Mouse (Mus musculus) midbrain, embryonic 14.5 days (tissue): Measurements from ENCODE around the gene Atp5f1. TPM values are rescaled to one million over a fixed set of nuclear protein-coding genes. Genes with fewer than 3 reads are reported as not detected.

ENCODE experiments used
- ATAC-seq: fragments of 200-750 bp; cut with Nextera tagmentation; 2 replicates; pipeline ENCODE4 v1.8.0; 2017; ENCODE audit warnings: moderate number of reproducible peaks, moderate library complexity; ENCODE audit not compliant: low FRiP score, low TSS enrichment
- DNase-seq: peaks from one replicate; pipeline ENCODE4 v3.0.0-alpha.2; 2015
- H3K27ac ChIP-seq: fragments of 300-500 bp; sonication (generic); replicated peaks from 2 replicates; pipeline ENCODE4 v1.5.1; 2014; ENCODE audit warnings: mild to moderate bottlenecking, low read depth, low read length, moderate library complexity
- H3K27me3 ChIP-seq: fragments of 300-500 bp; sonication (generic); 2 replicates; pipeline ENCODE4 v1.6.1; 2014; ENCODE audit warnings: low read length, control low read depth, mixed read lengths; ENCODE audit not compliant: control insufficient read depth, insufficient read depth
- H3K36me3 ChIP-seq: fragments of 300-500 bp; sonication (generic); 2 replicates; pipeline ENCODE4 v1.6.1; 2014; ENCODE audit warnings: low read length, control low read depth; ENCODE audit not compliant: control insufficient read depth, insufficient read depth
- H3K4me1 ChIP-seq: fragments of 300-500 bp; sonication (generic); 2 replicates; pipeline ENCODE4 v1.6.1; 2014; ENCODE audit warnings: mild to moderate bottlenecking, antibody characterized with exemption, low read length, control low read depth; ENCODE audit not compliant: control insufficient read depth, insufficient read depth
- H3K4me2 ChIP-seq: fragments of 300-500 bp; sonication (generic); 2 replicates; pipeline ENCODE4 v1.6.1; 2014; ENCODE audit warnings: mild to moderate bottlenecking, low read length, moderate library complexity
- H3K4me3 ChIP-seq: fragments of 300-500 bp; sonication (generic); replicated peaks from 2 replicates; pipeline ENCODE4 v1.5.1; 2014; ENCODE audit warnings: low read depth, low read length
- H3K9ac ChIP-seq: fragments of 300-500 bp; sonication (generic); replicated peaks from 2 replicates; pipeline ENCODE4 v1.6.1; 2014; ENCODE audit warnings: mild to moderate bottlenecking, low read length, moderate library complexity
- H3K9me3 ChIP-seq: fragments of 300-500 bp; sonication (generic); 2 replicates; pipeline ENCODE4 v1.6.1; 2016; ENCODE audit warnings: low read length, control low read depth, mixed read lengths; ENCODE audit not compliant: control insufficient read depth
- WGBS: fragments of 180-500 bp; shearing (Covaris S2); extraction: QIAGEN DNeasy Blood & Tissue Kit; methylation state at CpG from one replicate; pipeline ENCODE4 v1.1.7; 2014; 5-methylcytosine and 5-hydroxymethylcytosine counted together
- polyA plus RNA-seq: library from polyadenylated mRNA; unstranded; fragments of >200 nt; fragmentation: Nextera tagmentation; extraction: Ambion mirVana; gene quantifications from 2 replicates; pipeline ENCODE4 v1.2.1, GENCODE M21; 2014

Atp5f1 gene
- polyA plus RNA-seq, 1 experiment from 2014 or later: 564 TPM

- Histone ChIP-seq H3K27me3 (no peaks in the 10 kb centered on the region), H3K4me1 (no peaks in the 10 kb centered on the region), H3K9me3 (no peaks in the 10 kb centered on the region), H3K4me2 (no peak overlapping the region), H3K9ac (no peak overlapping the region), H3K36me3 (peaks cover 22% of the 10 kb centered on the region), H3K27ac (no peak overlapping the region), H3K4me3 (no peak overlapping the region)
- DNase-seq (no peak), ATAC-seq (no peak)
- WGBS: 91% methylated on average over 4 of the region's 4 CpGs
Measured at GRCm38 (mm10) chr3:105936111-105936510, 23.8 kb downstream of the Atp5f1 start.

- Histone ChIP-seq H3K36me3 (0 out of 2 replicates have a peak, but pooled peaks cover 14% of the 10 kb centered on the region), H3K4me2 (no peak overlapping the region), H3K4me1 (no peaks in the 10 kb centered on the region), H3K9me3 (no peaks in the 10 kb centered on the region), H3K27ac (no peak overlapping the region), H3K27me3 (no peaks in the 10 kb centered on the region), H3K9ac (no peak overlapping the region), H3K4me3 (no peak overlapping the region)
- WGBS: 87% methylated on average over 5 of the region's 5 CpGs
- no peak for ATAC-seq
- DNase-seq: peak; percentile 9
Measured at GRCm38 (mm10) chr3:105935033-105935432, 24.9 kb downstream of the Atp5f1 start.

GRCm38 (mm10) chr3:105933926-105934325 lies 26.0 kb downstream of the Atp5f1 start:
- WGBS: 95% methylated on average over 6 of the region's 6 CpGs
- no peaks in the 10 kb centered on the region for H3K4me1 ChIP-seq

GRCm38 (mm10) chr3:105932240-105933071 lies 27.4 kb downstream of the Atp5f1 start, which contains the start of gene I830077J02Rik:
Gene I830077J02Rik (minus strand): TSS chr3:105932664.
- H3K27me3 ChIP-seq: no peaks in the 10 kb centered on the region
- no peak within 1 kb of the TSS for H3K4me2 ChIP-seq
- no peaks in the 10 kb centered on the region for H3K9me3 ChIP-seq
- 91% methylated on average over 8 of the region's 8 CpGs for WGBS
- 0 out of 2 replicates have a peak, but pooled peaks cover 7% of the 10 kb centered on the region for H3K36me3 ChIP-seq
- no peak within 1 kb of the TSS for H3K27ac ChIP-seq
- H3K9ac ChIP-seq: no peak within 1 kb of the TSS
- DNase-seq (no peak), ATAC-seq (no peak)
- H3K4me1 ChIP-seq: no peaks in the 10 kb centered on the region
- no peak within 1 kb of the TSS for H3K4me3 ChIP-seq

More at GRCm38 (mm10) chr3:105933926-105934325, 26.0 kb downstream of the Atp5f1 start:
- no peaks in the 10 kb centered on the region for H3K27me3 ChIP-seq
- no peak overlapping the region for H3K9ac ChIP-seq
- H3K9me3 ChIP-seq: no peaks in the 10 kb centered on the region
- H3K36me3 ChIP-seq: 0 out of 2 replicates have a peak, but pooled peaks cover 11% of the 10 kb centered on the region
- H3K4me2 ChIP-seq: no peak overlapping the region
- no peak overlapping the region for H3K27ac ChIP-seq
- ATAC-seq (no peak), DNase-seq (no peak)
- no peak overlapping the region for H3K4me3 ChIP-seq

GRCm38 (mm10) chr3:105931095-105931494 lies 28.8 kb downstream of the Atp5f1 start:
- H3K4me3 ChIP-seq: no peak overlapping the region
- H3K9me3 ChIP-seq: no peaks in the 10 kb centered on the region
- no peaks in the 10 kb centered on the region for H3K4me1 ChIP-seq
- no peak overlapping the region for H3K4me2 ChIP-seq
- WGBS: 96% methylated on average over 2 of the region's 2 CpGs
- H3K9ac ChIP-seq: no peak overlapping the region
- no peak for ATAC-seq
- H3K36me3 ChIP-seq: no peaks in the 10 kb centered on the region
- no peak overlapping the region for H3K27ac ChIP-seq
- H3K27me3 ChIP-seq: no peaks in the 10 kb centered on the region
- DNase-seq: no peak

- Histone ChIP-seq H3K27ac (no peak overlapping the region), H3K9ac (no peak overlapping the region), H3K4me3 (no peak overlapping the region), H3K4me1 (no peaks in the 10 kb centered on the region), H3K36me3 (no peaks in the 10 kb centered on the region), H3K9me3 (no peaks in the 10 kb centered on the region), H3K4me2 (no peak overlapping the region), H3K27me3 (no peaks in the 10 kb centered on the region)
- ATAC-seq: no peak
- no peak for DNase-seq
- WGBS: 86% methylated on average over 7 of the region's 7 CpGs
Measured at GRCm38 (mm10) chr3:105929821-105930220, 30.1 kb downstream of the Atp5f1 start.

- Histone ChIP-seq H3K36me3 (no peaks in the 10 kb centered on the region), H3K4me2 (no peak overlapping the region), H3K9me3 (no peaks in the 10 kb centered on the region), H3K27me3 (no peaks in the 10 kb centered on the region), H3K27ac (no peak overlapping the region), H3K4me1 (no peaks in the 10 kb centered on the region), H3K4me3 (no peak overlapping the region), H3K9ac (no peak overlapping the region)
- DNase-seq (no peak), ATAC-seq (no peak)
- WGBS: 90% methylated on average over 6 of the region's 6 CpGs
Measured at GRCm38 (mm10) chr3:105928781-105929180, 31.1 kb downstream of the Atp5f1 start.

GRCm38 (mm10) chr3:105928195-105928569 lies 31.7 kb downstream of the Atp5f1 start:
- 93% methylated on average over 3 of the region's 3 CpGs for WGBS
- Histone ChIP-seq H3K9me3 (no peaks in the 10 kb centered on the region), H3K4me2 (no peak overlapping the region), H3K27ac (no peak overlapping the region), H3K9ac (no peak overlapping the region), H3K4me3 (no peak overlapping the region), H3K27me3 (no peaks in the 10 kb centered on the region), H3K36me3 (no peaks in the 10 kb centered on the region), H3K4me1 (no peaks in the 10 kb centered on the region)
- DNase-seq (no peak), ATAC-seq (no peak)
